Mouse (Mus musculus) bone marrow, adult 2 months (tissue): ENCODE results near the gene Zap70.

ENCODE experiments used
- CTCF ChIP-seq: fragments of 200-500 bp; IDR thresholded peaks from 2 replicates; pipeline ENCODE4 v1.5.1; 2011; ENCODE audit warnings: low read length, control low read depth; ENCODE audit not compliant: control insufficient read depth, insufficient read depth
- POLR2A ChIP-seq: fragments of 200-500 bp; IDR thresholded peaks from 2 replicates; pipeline ENCODE4 v1.6.1; 2011; ENCODE audit warnings: low read depth, mild to moderate bottlenecking, control low read depth, low read length, borderline replicate concordance; ENCODE audit not compliant: control insufficient read depth

- TF ChIP-seq CTCF (peak; percentile 45), POLR2A (no peak)
Observed at GRCm38 (mm10) chr1:36737300-36737699, 24.3 kb upstream of the Zap70 start.
